In the genomic region with DNA sequence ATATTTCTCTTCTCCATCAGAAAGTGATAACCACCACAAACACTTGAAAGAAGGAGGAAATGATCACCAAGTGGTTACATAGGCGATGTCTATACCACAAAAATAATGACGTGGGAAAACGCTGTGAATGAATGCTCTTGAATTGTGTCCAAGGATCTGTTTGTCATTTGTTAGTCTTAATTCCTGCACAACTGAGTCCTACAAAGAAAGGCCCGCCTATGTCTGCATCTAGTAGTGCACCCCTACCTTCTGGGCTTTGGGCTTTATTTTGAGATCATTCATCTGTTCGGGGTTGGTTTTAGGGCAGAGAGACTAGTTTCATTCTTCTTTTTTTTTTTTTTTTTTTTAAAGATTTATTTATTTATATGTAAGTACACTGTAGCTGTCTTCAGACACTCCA, we compare ENCODE assay signal across 15 mouse cellular contexts.
"Had no signal": no experiment of that assay in that cellular context is flagged by ENCODE, and none has a peak within 500 bp of the region (broad histone marks: within the 10 kb centered on the region; RNA-seq: fewer than 3 reads in every experiment).

No protein-coding gene starts in this region.

- H3K36me3 ChIP-seq: neural tube, embryonic 15.5 days; stomach, embryonic 15.5 days had no signal

- H3K9ac ChIP-seq: neural tube, embryonic 15.5 days; stomach, embryonic 15.5 days had no signal

- H3K4me2 ChIP-seq: neural tube, embryonic 15.5 days; stomach, embryonic 15.5 days had no signal

- H3K4me1 ChIP-seq: neural tube, embryonic 15.5 days; stomach, embryonic 15.5 days had no signal

- H3K4me3 ChIP-seq: neural tube, embryonic 15.5 days; stomach, embryonic 15.5 days had no signal

- H3K27me3 ChIP-seq: neural tube, embryonic 15.5 days; stomach, embryonic 15.5 days had no signal

- H3K27ac ChIP-seq: neural tube, embryonic 15.5 days; stomach, embryonic 15.5 days; stomach, postnatal 0 days had no signal

- DNase-seq: retina, postnatal 1 day; right cerebral cortex, adult 18-20 months; right cerebral cortex, postnatal 14 days; right cerebral cortex, postnatal 25 days; right cerebral cortex, postnatal 4 days; spleen, adult 18-20 months; thymus, adult 18-20 months; thymus, adult 2 months; thymus, postnatal 14 days; thymus, postnatal 25 days; thymus, postnatal 36 days; thymus, postnatal 4 days had no signal

- H3K9me3 ChIP-seq: neural tube, embryonic 15.5 days; stomach, embryonic 15.5 days had no signal
